Mouse (Mus musculus): ENCODE data around the gene Mnx1. TPM values are rescaled to one million over a fixed set of nuclear protein-coding genes. Genes with fewer than 3 reads are reported as not detected.
"Not testable (repeated sequence)": the region's sequence is repeated elsewhere in the genome, so short reads cannot be mapped to it uniquely, and the experiment has no call there.

The Mnx1 gene
- polyA plus RNA-seq, 1 experiment from 2014 or later: 1.5 TPM

GRCm38 (mm10) chr5:29462943-29463686 is 15.2 kb downstream of the Mnx1 start:
- Histone ChIP-seq H3K9me3 (no peaks in the 10 kb centered on the region), H3K27me3 (replicated peaks) (peaks cover 8% of the 10 kb centered on the region), H3K4me3 (replicated peaks) (no peak overlapping the region), H3K36me3 (no peaks in the 10 kb centered on the region), H3K4me2 (replicated peaks) (peak overlapping the region; percentile 36), H3K27ac (peak overlapping the region; percentile 36; the same call in 1 of the 2 replicates), H3K9ac (no peak overlapping the region), H3K4me1 (replicated peaks) (peaks cover 5% of the 10 kb centered on the region)
- ATAC-seq: peak; percentile 90
- WGBS: 40% methylated on average over 9 of the region's 9 CpGs

GRCm38 (mm10) chr5:29456895-29457656 is 21.2 kb downstream of the Mnx1 start:
- no peak overlapping the region for H3K4me2 ChIP-seq (replicated peaks)
- no peaks in the 10 kb centered on the region for H3K4me1 ChIP-seq (replicated peaks)
- H3K9ac ChIP-seq: no peak overlapping the region
- H3K36me3 ChIP-seq: peaks cover 11% of the 10 kb centered on the region
- no peak overlapping the region for H3K27ac ChIP-seq
- 71% methylated on average over 5 of the region's 5 CpGs for WGBS
- no peak for ATAC-seq
- no peak overlapping the region for H3K4me3 ChIP-seq (replicated peaks)
- no peaks in the 10 kb centered on the region for H3K9me3 ChIP-seq
- H3K27me3 ChIP-seq (replicated peaks): no peaks in the 10 kb centered on the region

GRCm38 (mm10) chr5:29452352-29452751 is 25.9 kb downstream of the Mnx1 start:
- Histone ChIP-seq H3K27me3 (replicated peaks) (no peaks in the 10 kb centered on the region), H3K27ac (no peak overlapping the region), H3K36me3 (peaks cover 34% of the 10 kb centered on the region), H3K4me1 (replicated peaks) (no peaks in the 10 kb centered on the region), H3K4me2 (replicated peaks) (no peak overlapping the region), H3K9me3 (no peaks in the 10 kb centered on the region), H3K9ac (no peak overlapping the region), H3K4me3 (replicated peaks) (no peak overlapping the region)
- no peak for ATAC-seq
- 68% methylated on average over 4 of the region's 4 CpGs for WGBS

- H3K4me1 ChIP-seq (replicated peaks): no peaks in the 10 kb centered on the region
- H3K9ac ChIP-seq: no peak overlapping the region
- H3K27me3 ChIP-seq (replicated peaks): no peaks in the 10 kb centered on the region
- 96% methylated on average over 2 of the region's 2 CpGs for WGBS
- H3K4me2 ChIP-seq (replicated peaks): no peak overlapping the region
- no peak overlapping the region for H3K4me3 ChIP-seq (replicated peaks)
- ATAC-seq: no peak
- peaks cover 67% of the 10 kb centered on the region for H3K36me3 ChIP-seq
- H3K9me3 ChIP-seq: no peaks in the 10 kb centered on the region
- H3K27ac ChIP-seq: no peak overlapping the region
Measured at GRCm38 (mm10) chr5:29445275-29445674, 33.0 kb downstream of the Mnx1 start.

- ATAC-seq; H3K9me3 ChIP-seq; H3K4me3 ChIP-seq (replicated peaks); H3K27ac ChIP-seq; H3K9ac ChIP-seq; H3K27me3 ChIP-seq (replicated peaks): not testable (repeated sequence)
- peak overlapping the region; percentile 68 for H3K4me2 ChIP-seq (replicated peaks)
- peaks cover 19% of the 10 kb centered on the region for H3K36me3 ChIP-seq
- peaks cover 12% of the 10 kb centered on the region for H3K4me1 ChIP-seq (replicated peaks)
- WGBS: 84% methylated on average over 6 of the region's 6 CpGs
Measured at GRCm38 (mm10) chr5:29436728-29437127, 41.5 kb downstream of the Mnx1 start.

GRCm38 (mm10) chr5:29435491-29435890 is 42.8 kb downstream of the Mnx1 start:
- Histone ChIP-seq H3K27ac (no peak overlapping the region), H3K27me3 (replicated peaks) (no peaks in the 10 kb centered on the region), H3K4me2 (replicated peaks) (peak overlapping the region; percentile 68), H3K9ac (peak overlapping the region; percentile 68), H3K36me3 (peaks cover 10% of the 10 kb centered on the region; the same call in 1 of the 2 replicates), H3K4me3 (replicated peaks) (peak overlapping the region; percentile 87), H3K4me1 (replicated peaks) (peaks cover 12% of the 10 kb centered on the region), H3K9me3 (no peaks in the 10 kb centered on the region)
- 30% methylated on average over 8 of the region's 8 CpGs for WGBS
- ATAC-seq: no peak

GRCm38 (mm10) chr5:29434872-29435358 is 43.4 kb downstream of the Mnx1 start:
- WGBS: under 1% methylated on average over 48 of the region's 48 CpGs
- peak; percentile 81 for ATAC-seq

GRCm38 (mm10) chr5:29434228-29434871 is 43.9 kb downstream of the Mnx1 start, which contains the start of gene Nom1:
Gene Nom1 (plus strand): TSS chr5:29434664.
- Histone ChIP-seq H3K36me3 (0 out of 2 replicates have a peak, but pooled peaks cover 7% of the 10 kb centered on the region), H3K9ac (peak within 1 kb of the TSS; percentile 68), H3K4me2 (replicated peaks) (peak within 1 kb of the TSS; percentile 68), H3K9me3 (no peaks in the 10 kb centered on the region), H3K27ac (peak within 1 kb of the TSS; percentile 81), H3K27me3 (replicated peaks) (no peaks in the 10 kb centered on the region), H3K4me3 (replicated peaks) (peak within 1 kb of the TSS; percentile 87), H3K4me1 (replicated peaks) (peaks cover 12% of the 10 kb centered on the region)
- 3% methylated on average over 29 of the region's 29 CpGs for WGBS
- peak; percentile 97 for ATAC-seq

More at GRCm38 (mm10) chr5:29434872-29435358, 43.4 kb downstream of the Mnx1 start:
- H3K4me1 ChIP-seq (replicated peaks): peaks cover 12% of the 10 kb centered on the region
- H3K27me3 ChIP-seq (replicated peaks): no peaks in the 10 kb centered on the region
- peak overlapping the region; percentile 87 for H3K4me3 ChIP-seq (replicated peaks)
- H3K9ac ChIP-seq: peak overlapping the region; percentile 68
- peak overlapping the region; percentile 68 for H3K4me2 ChIP-seq (replicated peaks)
- peaks cover 8% of the 10 kb centered on the region; the same call in 1 of the 2 replicates for H3K36me3 ChIP-seq
- H3K9me3 ChIP-seq: no peaks in the 10 kb centered on the region
- H3K27ac ChIP-seq: peak overlapping the region; percentile 81

GRCm38 (mm10) chr5:29423330-29423729 is 54.9 kb downstream of the Mnx1 start:
- peak; percentile 83 for ATAC-seq
- H3K36me3 ChIP-seq; H3K4me2 ChIP-seq (replicated peaks); H3K9me3 ChIP-seq; H3K9ac ChIP-seq; H3K27ac ChIP-seq; H3K27me3 ChIP-seq (replicated peaks); H3K4me3 ChIP-seq (replicated peaks); H3K4me1 ChIP-seq (replicated peaks): not testable (repeated sequence)
- 57% methylated on average over 3 of the region's 3 CpGs for WGBS

Other genes starting within 250 kb of the Mnx1 start
- gene Lmbr1, start 100.1 kb downstream of the Mnx1 start, polyA plus RNA-seq (2015; fragmentation: Nextera tagmentation; extraction: Ambion mirVana): 9.9 and 12.3 TPM in 2 replicates
- 28.0 and 31.0 TPM in 2 replicates for gene Nom1, start 43.8 kb downstream of the Mnx1 start, polyA plus RNA-seq (2015; fragmentation: Nextera tagmentation; extraction: Ambion mirVana)
- gene Ube3c, start 90.8 kb upstream of the Mnx1 start, polyA plus RNA-seq (2015; fragmentation: Nextera tagmentation; extraction: Ambion mirVana): 25.5 and 25.6 TPM in 2 replicates

Data from intestine, embryonic 15.5 days (tissue).